Mouse (Mus musculus) c-Kit-positive CD71-positive TER-119-positive erythroid progenitor cells, embryonic 14.5 days (primary cell): Measurements from ENCODE around the gene Gm11237.
"Not testable (repeated sequence)": the region's sequence is repeated elsewhere in the genome, so short reads cannot be mapped to it uniquely, and the experiment has no call there.

Source experiments
- DNase-seq: peaks from one replicate; pipeline ENCODE4 v3.0.0-alpha.2; 2013; ENCODE audit warnings: low spot score

Gm11237 gene

GRCm38 (mm10) chr4:73622684-73623083 is at the start of gene Gm11237:
Gene Gm11237 (plus strand): TSS chr4:73622984.
- not testable (repeated sequence) for DNase-seq

GRCm38 (mm10) chr4:73599248-73599647 is 23.5 kb upstream of the Gm11237 start:
- no peak for DNase-seq

GRCm38 (mm10) chr4:73607581-73607980 is 15.2 kb upstream of the Gm11237 start, which contains the start of gene Gm11238:
Gene Gm11238 (plus strand): TSS chr4:73607881.
- not testable (repeated sequence) for DNase-seq

DNA sequence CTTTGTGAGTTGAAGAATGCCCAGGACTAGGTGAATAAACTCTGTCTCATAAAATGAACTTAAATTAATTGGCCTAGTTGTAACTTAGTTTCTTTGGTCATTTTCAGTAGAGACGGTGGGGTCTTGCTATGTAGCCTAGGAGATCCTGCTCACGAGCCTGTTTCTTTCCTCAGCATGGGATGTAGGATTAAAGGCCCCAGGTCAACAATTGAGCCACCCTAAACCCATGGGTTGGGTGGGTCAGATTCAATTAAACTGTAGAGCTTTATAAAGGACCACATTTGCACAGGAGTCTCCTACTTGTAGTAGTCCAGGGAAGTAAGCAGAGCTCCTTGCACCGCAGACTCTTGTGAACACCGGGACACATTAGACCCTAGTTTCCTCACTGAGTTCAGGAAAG is 15.0 kb downstream of the Gm11237 start, which contains the start of gene Gm11236:
TSS of gene Gm11236 (plus strand) at position 301 of the 400 bp plus-strand sequence.
- not testable (repeated sequence) for DNase-seq

DNA sequence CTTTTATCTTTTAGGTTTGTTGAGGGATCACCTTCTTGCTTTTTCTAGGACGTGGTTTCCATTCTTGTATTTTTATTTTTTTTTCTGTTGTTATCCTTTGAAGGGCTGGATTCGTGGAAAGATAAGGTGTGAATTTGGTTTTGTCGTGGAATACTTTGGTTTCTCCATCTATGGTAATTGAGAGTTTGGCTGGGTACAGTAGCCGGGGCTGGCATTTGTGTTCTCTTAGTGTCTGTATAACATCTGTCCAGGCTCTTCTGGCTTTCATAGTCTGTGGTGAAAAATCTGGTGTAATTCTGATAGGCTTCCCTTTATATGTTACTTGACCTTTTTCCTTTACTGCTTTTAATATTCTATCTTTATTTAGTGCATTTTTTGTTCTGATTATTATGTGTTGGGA is 39.1 kb downstream of the Gm11237 start:
- not testable (repeated sequence) for DNase-seq

DNA sequence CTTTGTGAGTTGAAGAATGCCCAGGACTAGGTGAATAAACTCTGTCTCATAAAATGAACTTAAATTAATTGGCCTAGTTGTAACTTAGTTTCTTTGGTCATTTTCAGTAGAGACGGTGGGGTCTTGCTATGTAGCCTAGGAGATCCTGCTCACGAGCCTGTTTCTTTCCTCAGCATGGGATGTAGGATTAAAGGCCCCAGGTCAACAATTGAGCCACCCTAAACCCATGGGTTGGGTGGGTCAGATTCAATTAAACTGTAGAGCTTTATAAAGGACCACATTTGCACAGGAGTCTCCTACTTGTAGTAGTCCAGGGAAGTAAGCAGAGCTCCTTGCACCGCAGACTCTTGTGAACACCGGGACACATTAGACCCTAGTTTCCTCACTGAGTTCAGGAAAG is 45.3 kb downstream of the Gm11237 start, which contains the start of gene Gm11239:
TSS of gene Gm11239 (plus strand) at position 301 of the 400 bp plus-strand sequence.
- DNase-seq: not testable (repeated sequence)
